Mouse (Mus musculus) neural tube, embryonic 10.5 days (tissue): ENCODE data around the gene Tyk2.

ENCODE experiments used
- DNase-seq: peaks from one replicate; pipeline ENCODE4 v3.0.0-alpha.2; 2017; ENCODE audit warnings: low spot score; ENCODE audit errors: extremely low spot score

Gene Tyk2

DNA sequence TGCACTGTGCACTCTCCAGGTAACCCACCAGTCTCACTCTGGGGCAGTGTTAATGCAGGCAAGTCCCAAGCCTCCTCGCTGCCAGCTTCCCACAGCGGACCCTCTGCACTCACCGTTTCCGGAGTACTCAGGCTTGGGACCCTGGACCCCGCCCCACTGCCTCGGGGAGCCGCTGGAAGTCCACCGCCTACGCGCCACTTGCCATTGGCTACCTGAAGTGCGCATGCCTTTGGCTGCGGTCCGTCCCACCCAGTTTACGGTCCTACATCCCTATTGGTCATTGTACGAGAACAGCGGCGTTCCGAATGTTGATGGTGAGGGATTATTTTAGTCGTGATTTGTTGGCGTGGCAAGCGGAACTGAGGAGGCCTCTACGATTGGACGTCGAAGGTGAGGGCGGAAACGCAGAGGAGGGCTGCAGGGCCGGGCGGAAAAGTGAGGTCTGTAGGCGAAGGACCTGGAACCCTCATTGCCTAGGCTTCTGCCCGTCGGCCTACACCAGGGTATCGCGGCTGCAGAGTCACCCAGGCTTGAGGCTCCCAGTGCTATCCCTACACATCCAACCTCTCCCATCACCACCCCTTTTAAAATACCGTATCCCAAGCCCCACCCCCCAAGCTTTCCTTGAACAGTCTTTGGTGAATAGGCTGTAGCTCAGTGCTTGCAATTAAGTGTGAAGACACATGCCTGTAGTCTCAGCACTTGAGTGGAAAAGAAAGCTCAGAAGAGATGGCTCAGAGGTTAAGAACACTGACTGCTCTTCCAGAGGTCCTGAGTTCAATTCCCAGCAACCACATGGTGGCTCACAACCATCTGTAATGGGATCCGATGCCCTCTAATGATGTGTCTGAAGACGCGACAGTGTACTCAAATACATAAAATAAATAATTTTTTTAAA is at the start of gene Tyk2:
Tyk2 (minus strand) TSS at position 185 of the 898 bp plus-strand sequence.
- peak; percentile 88 for DNase-seq

DNA sequence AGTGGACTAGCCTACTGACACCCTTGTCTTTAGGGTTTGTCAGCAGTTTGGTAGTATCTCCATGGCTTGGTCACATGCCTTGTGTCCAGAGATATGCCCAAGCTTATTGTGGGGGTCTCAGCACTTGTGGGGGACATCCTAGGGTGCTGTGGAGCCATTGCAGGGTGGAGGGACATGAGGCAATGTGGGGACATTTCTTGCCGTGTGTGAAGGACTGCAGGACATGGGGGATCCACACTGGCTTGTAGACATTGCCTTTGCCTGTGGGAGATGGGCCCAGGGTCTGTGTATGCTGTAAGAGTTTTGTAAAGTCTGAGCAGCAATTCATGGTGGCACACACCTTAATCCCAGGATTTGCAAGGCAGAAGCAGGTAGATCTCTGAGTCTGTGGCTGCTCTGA is 49.8 kb upstream of the Tyk2 start:
- no peak for DNase-seq

DNA sequence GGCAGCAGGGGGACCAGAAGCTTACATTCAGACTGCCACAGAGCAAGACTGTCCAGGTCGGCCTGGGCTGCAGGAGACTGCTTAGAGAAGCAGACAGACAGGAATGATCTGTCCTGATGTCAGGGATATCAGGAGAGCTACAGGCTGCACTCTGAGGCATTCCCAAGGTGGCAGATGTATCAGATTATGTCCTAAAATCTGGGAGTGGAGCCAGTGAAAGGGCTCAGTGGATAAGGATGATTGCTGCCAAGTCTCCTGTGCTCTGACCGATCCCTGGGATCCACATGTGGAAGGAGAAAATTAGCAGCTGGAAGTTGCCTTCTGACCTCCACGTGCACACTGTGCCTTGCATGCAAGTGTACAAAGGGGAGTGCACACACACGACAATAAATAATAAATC is 49.4 kb upstream of the Tyk2 start:
- no peak for DNase-seq

DNA sequence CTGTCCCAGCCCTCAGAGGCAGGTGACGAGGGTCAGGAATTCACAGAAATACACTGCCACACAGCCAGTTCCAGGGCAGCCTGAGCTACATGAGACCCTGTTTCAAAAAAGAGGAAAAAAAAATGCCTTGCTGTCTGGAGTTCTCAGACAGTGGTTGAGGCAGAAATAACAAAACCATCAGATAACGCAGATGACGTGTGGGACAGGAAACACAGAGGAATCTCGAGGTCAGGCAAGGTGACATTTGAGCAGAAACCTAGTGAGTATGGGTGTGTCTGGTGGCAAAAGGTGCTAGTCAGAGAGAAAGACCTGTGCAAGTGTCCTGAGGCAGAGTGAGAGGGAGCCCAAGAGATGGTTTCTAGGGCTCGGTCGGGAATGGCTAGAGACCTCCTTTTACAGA is 41.3 kb upstream of the Tyk2 start:
- DNase-seq: no peak

DNA sequence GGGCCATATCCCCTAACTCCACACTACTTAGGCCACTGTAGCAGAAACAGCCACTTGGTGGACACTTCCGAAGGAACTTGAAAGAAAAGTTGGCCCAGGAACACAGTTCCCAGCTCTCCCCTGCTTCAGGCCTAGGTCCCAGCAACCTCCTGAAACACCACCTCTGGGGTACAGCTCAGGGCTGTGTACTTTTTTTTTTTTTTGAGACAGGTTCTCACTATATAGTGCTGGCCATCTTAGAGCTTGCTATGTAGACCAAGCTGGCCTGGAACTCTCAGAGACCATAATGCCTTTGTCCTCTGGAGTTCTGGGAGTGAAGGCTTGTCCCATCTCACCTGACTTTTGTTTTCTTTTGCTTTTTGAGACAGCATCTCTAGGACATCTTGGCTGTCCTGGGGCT is 38.1 kb upstream of the Tyk2 start:
- no peak for DNase-seq

DNA sequence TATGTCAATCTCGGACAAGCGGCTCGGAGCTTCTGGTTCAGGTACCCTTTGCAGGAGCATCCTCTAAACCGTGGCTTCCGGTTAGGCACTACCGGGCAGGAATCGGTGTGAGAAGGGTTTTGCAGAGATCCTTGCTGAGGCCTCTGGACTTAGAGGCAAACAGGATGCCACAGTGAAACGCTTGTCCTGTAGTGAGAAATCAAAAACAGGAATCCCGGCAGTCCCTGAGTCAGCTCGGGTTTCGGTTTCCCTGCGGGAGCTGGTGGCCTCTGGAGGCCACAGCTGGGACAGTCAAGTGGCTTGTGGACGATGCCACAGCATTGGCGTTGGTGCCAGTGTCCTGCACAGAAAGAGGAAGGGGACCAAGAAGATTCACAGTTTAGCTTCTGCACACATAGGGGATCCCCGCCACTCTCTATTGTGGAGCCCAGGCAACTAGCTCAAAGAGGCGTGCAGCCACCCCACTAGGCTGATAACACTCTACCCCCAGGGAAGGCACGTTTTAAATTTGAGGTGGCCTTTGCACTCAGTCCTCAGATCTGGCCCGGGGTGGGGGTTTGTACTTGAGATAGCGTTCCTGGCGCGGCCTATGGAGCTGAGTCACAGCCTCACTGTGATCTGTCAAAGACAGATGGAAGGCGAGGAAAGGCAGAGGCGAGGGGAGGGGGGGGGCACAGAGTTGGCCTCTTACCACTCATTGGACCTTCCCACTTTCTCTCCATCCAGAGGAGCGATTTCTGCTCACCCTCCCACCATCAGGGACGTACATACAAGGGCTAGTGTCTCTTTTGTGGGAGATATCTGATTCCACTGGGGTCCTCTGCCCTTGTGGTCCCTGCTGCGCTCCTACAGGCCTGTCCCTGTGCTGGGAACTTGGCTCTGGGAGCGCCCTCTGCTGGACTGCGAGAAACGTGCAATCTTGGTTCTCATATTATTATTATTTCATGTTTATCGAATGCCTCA is 37.4 kb upstream of the Tyk2 start:
- peak; percentile 85 for DNase-seq

DNA sequence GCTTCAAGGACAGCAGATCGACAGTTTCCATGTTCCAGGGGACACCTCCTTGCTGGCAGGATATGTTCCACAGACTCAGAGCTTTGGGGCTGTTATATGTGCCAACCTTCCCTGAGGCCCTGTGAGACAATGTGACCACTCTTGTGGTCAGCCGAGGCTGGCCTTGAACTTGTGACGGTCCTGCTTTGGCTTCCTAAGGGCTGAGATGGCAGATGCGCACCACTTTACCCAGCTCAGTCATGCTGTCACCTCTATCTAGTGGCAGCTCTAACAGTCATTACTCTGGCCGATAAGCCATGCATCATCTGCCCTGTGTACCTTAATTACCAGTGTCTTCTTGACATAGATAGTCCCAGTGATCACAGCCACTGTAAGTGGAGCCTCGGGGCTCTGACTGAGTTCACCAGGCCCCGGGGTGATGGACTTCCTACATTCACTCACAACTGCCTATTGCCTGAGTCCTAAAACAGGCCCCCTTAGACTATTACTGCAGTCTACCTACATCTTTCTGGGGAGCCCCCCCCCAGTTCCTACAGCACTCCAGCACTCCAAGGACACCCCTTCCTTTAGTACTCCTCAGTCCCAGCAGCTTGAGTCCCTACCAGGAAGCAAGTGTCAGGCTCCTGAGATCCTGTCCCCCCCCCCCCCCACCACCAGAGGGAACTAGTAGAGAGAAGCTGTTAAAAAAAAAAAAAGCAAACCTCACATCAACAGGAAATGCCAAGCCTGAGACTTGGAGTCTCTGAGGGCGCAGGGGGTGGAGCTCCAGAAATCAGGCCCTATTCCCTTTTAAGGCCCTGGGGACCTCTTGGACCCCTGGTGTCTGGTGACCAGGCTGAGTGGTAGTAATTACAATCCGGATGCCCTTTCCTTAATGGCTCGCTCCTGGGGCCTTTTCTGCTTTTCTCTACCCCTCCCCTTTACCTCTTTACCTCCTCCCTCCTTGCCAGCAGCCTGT is 36.4 kb upstream of the Tyk2 start:
- DNase-seq: no peak

DNA sequence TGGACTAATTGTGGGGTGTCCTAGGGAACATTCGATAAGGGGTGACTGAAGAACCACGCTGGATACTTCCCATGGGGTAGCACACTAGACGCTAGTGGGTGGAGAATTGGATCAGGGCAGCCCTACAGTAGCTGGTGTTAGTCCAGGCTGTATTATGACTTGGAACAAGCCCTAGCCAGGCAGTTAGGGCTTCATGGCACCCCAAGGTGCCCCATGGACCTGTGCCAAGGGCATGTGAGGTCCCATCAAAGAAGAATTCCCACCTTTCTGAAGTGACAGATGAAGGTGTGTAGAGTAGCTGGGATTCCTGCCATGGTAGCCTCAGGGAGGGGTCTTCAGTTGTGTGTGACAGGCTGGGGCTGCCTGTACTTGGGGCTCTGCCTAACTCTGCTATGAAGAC is 35.5 kb upstream of the Tyk2 start:
- DNase-seq: no peak

DNA sequence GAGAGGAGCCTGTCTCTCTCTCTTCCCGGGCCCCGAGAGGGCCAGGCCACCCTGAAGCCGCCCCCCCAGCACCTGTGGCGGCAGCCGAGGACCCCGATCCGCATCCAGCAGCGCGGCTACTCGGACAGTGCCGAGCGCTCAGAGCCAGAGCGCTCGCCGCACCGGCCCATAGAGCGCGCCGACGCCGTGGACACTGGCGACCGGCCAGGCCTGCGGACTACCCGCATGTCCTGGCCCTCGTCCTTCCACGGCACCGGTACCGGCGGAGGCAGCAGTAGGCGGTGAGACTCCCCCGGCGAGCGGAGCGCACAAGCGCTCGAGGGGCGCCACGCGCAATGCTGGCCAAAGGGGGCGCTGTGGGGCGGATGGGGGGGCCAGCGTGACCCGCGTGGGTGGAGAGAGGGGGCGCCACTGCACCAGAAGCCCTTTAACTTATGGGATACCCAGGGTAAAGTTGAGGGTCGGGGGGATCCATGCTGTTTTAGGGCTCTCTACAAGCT is 35.0 kb upstream of the Tyk2 start:
- DNase-seq: peak; percentile 59

DNA sequence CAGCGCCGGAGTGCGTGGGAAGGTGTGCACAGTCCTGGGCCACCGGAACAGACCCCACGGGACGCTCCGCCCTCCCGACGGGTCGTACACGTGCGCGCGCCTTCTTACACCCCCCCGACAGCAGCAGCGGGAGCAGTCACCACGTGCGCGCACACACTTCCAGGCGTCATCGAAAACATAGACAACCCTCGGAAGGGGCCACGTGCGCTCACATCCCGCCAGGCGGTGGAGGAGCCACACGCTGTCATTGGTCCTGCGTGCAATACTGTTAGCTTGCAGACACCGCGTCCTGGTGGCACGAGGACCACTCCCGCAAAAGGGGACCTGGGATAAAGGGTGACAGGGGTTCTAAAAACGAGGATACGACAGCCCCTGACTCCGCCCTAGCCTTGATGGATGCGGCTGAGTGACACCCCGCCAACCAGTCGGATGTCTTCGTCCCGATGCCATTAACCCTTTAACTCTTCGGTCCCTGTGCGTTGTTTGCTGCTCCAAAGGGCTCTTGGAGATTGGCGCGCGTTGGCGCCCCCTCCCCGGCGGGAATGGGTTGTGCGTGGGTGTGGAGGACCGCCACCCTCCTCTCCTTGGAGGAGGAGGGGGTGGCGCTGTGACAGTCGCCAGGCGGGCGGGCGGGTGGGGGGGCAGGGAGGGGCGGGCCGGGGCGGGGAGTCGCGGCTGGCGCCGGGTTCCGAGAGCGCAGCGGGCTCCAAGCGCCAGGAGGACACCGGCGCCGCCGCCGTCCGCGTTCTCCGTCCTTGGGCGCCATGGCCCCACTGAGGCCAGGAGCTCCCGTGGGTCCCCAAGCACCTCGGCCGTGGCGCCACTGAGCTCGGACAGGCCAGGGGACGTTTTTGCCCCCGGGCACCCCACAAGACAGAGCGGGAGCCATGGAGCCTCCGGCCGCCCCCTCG is 34.3 kb upstream of the Tyk2 start, which contains the start of gene Pde4a:
Pde4a (plus strand) TSS at position 674 of the 911 bp plus-strand sequence.
- DNase-seq: peak; percentile 53

DNA sequence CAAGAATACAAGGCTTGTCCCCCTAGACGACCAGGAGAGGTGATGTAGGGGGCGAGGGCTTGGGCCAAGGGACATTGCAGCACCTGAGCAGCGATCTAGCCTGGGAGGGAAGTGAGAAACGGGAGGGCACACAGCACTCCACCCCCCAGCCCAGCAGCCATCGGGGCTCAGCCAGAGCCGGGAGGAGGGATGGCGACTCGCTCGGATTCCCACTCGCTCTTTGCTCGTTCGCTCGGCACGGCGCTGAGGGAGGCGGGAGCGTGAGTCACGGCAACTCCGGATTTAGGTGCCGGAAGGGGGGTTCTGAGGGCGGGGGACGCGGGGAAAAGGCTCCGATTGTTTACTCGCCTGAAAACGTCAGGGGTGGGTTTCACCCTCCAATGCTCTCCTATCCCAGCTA is 33.0 kb upstream of the Tyk2 start:
- no peak for DNase-seq

DNA sequence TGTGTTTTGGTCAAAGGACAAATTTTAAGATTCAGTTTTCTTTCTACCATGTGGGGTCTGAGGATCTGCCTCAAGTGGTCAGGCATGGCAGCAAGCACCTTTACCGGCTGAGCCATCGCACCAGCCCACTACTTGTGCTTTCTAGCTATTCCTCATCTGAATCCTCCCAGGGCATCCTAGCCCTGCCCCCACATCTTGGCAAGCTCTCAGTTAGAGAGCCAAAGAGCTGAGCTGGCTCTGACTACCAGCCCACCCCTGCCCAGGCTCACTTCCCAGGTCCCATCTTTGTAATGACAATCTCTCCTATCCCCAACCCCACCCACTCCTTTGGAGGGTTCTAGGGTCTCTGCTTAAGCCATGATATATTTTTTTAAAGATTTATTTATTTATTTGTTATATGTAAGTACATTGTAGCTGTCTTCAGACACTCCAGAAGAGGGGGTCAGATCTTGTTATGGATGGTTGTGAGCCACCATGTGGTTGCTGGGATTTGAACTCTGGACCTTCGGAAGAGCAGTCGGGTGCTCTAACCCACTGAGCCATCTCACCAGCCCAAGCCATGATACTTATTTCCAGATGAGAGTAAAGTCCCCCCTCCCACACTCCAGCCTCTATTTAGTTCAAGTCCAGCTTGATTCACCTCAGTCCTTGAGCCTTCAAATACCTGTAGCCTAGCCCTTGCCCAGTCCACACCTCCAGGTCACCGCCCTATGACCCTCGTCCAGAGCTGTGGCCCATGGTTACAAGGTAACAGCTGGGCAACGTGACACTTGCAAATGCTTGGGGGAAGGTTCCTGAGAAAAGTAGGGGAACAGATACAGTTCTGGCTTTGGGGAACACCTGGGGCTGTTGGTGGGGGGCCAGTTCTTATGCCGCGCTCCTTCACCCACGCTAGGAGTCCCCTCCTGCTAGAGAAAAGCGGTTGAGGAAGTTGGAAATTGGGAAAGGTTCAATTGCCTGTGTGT is 32.3 kb upstream of the Tyk2 start:
- DNase-seq: no peak

DNA sequence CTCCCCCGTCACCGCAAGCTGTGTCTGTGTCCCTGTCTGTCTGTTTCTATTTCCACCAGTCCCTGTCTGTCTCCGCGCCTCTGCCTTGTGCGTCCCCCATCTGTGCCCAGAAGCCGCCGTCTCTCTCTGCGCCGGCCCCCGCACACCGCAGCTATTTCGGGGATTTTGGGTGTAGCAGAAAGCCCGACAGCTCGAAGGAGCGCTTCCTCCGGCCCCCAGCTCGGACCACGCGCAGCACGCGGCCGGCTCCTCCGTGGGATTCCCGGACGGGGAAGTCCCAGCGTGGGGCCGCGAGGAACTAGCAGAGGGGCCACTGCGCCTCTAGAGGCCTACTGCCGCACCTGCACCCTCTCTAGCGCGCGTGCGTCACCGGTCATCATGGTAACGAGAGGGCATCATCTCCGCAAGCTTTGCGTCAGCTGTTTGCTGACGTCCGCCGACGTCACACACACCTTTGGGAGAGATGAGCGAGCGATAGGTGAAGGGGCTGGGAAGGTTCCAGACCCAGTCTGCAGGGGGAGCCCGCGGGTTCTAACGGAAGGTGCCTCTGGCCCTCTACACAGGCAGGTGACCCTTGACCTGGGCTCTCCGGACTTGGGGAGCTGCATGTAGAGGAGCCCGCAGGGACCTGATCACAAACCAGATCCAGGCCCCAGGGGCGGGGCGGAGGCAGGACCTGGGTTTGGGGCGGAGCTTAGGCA is 30.3 kb upstream of the Tyk2 start:
- peak; percentile 95 for DNase-seq

DNA sequence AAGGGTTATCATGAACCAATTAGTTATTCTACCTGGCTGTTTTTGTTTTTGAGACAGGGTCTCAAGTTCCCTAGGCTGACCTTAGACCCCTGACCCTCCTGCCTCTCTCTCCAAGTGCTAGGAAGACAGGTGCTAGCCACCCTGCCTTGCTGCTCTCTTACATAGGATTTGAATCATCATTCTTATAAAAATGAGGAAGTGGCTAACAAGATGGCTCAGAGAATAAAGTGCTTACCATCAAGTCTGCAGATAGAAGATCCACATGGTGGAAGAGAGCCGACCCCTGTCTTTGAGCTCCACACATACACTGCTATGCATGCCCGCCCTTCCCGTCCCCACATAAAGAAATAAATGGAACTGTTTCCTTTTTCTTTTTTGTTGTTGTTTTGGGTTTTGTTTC is 23.7 kb upstream of the Tyk2 start:
- DNase-seq: no peak

DNA sequence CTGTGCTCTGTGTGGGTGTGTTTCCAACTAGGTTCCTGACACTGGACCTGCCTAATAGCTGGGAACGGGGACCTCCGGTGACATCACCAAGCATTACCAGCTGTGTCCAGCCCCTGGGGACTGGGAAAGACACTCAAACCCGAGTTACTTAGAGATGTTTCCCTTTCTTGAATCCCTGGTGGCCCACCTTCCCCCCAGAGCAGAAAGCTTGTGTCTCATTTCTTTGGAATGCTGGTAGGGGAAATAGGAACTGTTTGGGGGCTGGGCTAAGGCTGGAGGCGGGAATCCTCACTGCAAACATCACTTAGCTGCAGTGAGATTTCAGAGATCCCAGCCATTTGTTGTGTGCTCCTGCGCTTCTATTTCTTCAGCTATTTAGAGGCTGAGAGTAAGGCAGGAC is 22.8 kb upstream of the Tyk2 start:
- DNase-seq: no peak

DNA sequence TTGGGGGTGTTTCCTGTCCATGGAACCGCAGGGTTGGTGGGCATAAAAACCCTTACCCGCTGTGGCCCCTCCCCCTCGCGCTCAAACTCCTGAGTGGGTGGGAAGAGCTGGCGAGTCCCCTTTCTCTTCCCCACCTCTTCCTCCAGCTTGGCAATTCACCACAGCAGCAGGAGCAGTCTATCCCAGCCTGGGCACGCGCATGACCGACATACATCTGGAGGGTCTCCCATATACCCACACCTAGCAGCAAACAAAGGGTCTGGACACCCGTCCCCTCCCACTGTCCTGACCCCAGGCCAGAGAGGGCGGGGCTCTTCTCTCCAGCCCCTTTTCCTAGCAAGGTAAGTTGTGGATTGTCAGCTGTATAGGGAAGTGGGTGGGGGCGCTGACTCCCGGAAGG is 22.3 kb upstream of the Tyk2 start:
- no peak for DNase-seq

DNA sequence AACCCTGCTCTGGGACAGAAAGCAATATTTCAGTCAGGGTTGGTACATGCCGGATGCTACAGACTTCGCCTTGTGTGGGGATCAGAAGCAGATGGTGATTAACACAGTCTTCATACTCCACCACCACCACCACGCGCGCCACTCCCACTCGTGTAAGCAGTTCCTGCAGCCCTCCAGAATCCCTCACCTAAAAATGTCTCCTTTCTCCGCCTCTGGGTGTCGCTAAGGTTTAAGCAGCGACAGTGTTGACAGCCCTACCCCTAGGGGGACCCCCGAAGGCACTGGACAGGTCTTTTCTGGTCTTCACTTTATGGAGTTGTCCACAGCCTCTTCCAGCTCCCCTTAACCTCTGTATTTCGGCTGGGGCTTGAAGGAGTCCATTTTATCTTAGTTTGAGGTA is 21.7 kb upstream of the Tyk2 start:
- peak; percentile 63 for DNase-seq
